Mouse (Mus musculus) hindbrain, embryonic 13.5 days (tissue): Measurements from ENCODE around the gene Emx1. TPM values are rescaled to one million over a fixed set of nuclear protein-coding genes. Genes with fewer than 3 reads are reported as not detected.
"Not testable (repeated sequence)": the region's sequence is repeated elsewhere in the genome, so short reads cannot be mapped to it uniquely, and the experiment has no call there.

ENCODE experiments used
- ATAC-seq: fragments of 200-750 bp; cut with Nextera tagmentation; 2 replicates; pipeline ENCODE4 v1.8.0; 2017; ENCODE audit warnings: moderate TSS enrichment; ENCODE audit not compliant: low FRiP score
- H3K27ac ChIP-seq: fragments of 300-500 bp; sonication (generic); 2 replicates; pipeline ENCODE4 v1.5.1; 2015; ENCODE audit warnings: inconsistent platforms, mild to moderate bottlenecking, moderate library complexity
- H3K27me3 ChIP-seq: fragments of 300-500 bp; sonication (generic); 2 replicates; pipeline ENCODE4 v1.6.1; 2015; ENCODE audit warnings: mild to moderate bottlenecking, inconsistent platforms
- H3K36me3 ChIP-seq: fragments of 300-500 bp; sonication (generic); 2 replicates; pipeline ENCODE4 v1.6.1; 2015; ENCODE audit warnings: mild to moderate bottlenecking, inconsistent platforms
- H3K4me1 ChIP-seq: fragments of 300-500 bp; sonication (generic); replicated peaks from 2 replicates; pipeline ENCODE4 v1.6.1; 2015; ENCODE audit warnings: inconsistent platforms
- H3K4me2 ChIP-seq: fragments of 300-500 bp; sonication (generic); 2 replicates; pipeline ENCODE4 v1.6.1; 2015; ENCODE audit warnings: inconsistent platforms, mild to moderate bottlenecking, moderate library complexity
- H3K4me3 ChIP-seq: fragments of 300-500 bp; sonication (generic); 2 replicates; pipeline ENCODE4 v1.5.1; 2015; ENCODE audit warnings: mild to moderate bottlenecking, inconsistent platforms
- H3K9ac ChIP-seq: fragments of 300-500 bp; sonication (generic); 2 replicates; pipeline ENCODE4 v1.6.1; 2015; ENCODE audit warnings: mild to moderate bottlenecking, inconsistent platforms
- H3K9me3 ChIP-seq: fragments of 300-500 bp; sonication (generic); 2 replicates; pipeline ENCODE4 v1.6.1; 2016; ENCODE audit warnings: inconsistent platforms
- WGBS: fragments of 180-500 bp; shearing (Covaris S2); methylation state at CpG from one replicate; pipeline ENCODE4 v1.1.7; 2015; 5-methylcytosine and 5-hydroxymethylcytosine counted together
- polyA plus RNA-seq: library from polyadenylated mRNA; unstranded; fragments of >200 nt; fragmentation: Nextera tagmentation; extraction: Ambion mirVana; gene quantifications from 2 replicates; pipeline ENCODE4 v1.2.1, GENCODE M21; 2015

Emx1 gene
- not detected in 2 replicates for polyA plus RNA-seq

- Histone ChIP-seq H3K4me3 (peak within 1 kb of the TSS; percentile 36), H3K27ac (no peak within 1 kb of the TSS), H3K4me1 (peaks cover 44% of the 10 kb centered on the region), H3K9me3 (no peaks in the 10 kb centered on the region), H3K4me2 (peak within 1 kb of the TSS; percentile 58), H3K9ac (peak within 1 kb of the TSS; percentile 56; the same call in 1 of the 2 replicates), H3K36me3 (no peaks in the 10 kb centered on the region), H3K27me3 (peaks cover 94% of the 10 kb centered on the region)
- under 1% methylated on average over 65 of the region's 81 CpGs for WGBS
- ATAC-seq = peak; percentile 65; the same call in 1 of the 2 replicates
These were observed at the start of gene Emx1 for GRCm38 (mm10) chr6:85187340-85188211. TSS of gene Emx1 (plus strand) at chr6:85187438.

GRCm38 (mm10) chr6:85139534-85139933 lies 47.7 kb upstream of the Emx1 start:
- Histone ChIP-seq H3K9me3 (no peaks in the 10 kb centered on the region), H3K4me2 (no peak overlapping the region), H3K4me3 (no peak overlapping the region), H3K9ac (no peak overlapping the region), H3K27me3 (0 out of 2 replicates have a peak, but pooled peaks cover 6% of the 10 kb centered on the region), H3K4me1 (peaks cover 11% of the 10 kb centered on the region), H3K27ac (no peak overlapping the region), H3K36me3 (no peaks in the 10 kb centered on the region)
- WGBS = 93% methylated on average over 2 of the region's 2 CpGs
- ATAC-seq = no peak

GRCm38 (mm10) chr6:85141013-85141412 lies 46.2 kb upstream of the Emx1 start:
- not testable (repeated sequence) for H3K36me3 ChIP-seq, H3K9ac ChIP-seq, H3K4me3 ChIP-seq, H3K9me3 ChIP-seq, H3K4me2 ChIP-seq, ATAC-seq, H3K27me3 ChIP-seq, H3K27ac ChIP-seq
- H3K4me1 ChIP-seq = peaks cover 11% of the 10 kb centered on the region
- WGBS = 10% methylated on average over 7 of the region's 7 CpGs

GRCm38 (mm10) chr6:85144466-85144865 lies 42.8 kb upstream of the Emx1 start:
- 87% methylated on average over 3 of the region's 3 CpGs for WGBS
- Histone ChIP-seq H3K4me1 (no peaks in the 10 kb centered on the region), H3K36me3 (no peaks in the 10 kb centered on the region)

GRCm38 (mm10) chr6:85147636-85148035 lies 39.6 kb upstream of the Emx1 start:
- H3K27ac ChIP-seq = no peak overlapping the region
- no peak overlapping the region for H3K9ac ChIP-seq
- 0 out of 2 replicates have a peak, but pooled peaks cover 13% of the 10 kb centered on the region for H3K27me3 ChIP-seq
- no peaks in the 10 kb centered on the region for H3K36me3 ChIP-seq
- H3K4me2 ChIP-seq = no peak overlapping the region
- WGBS = 62% methylated on average over 3 of the region's 3 CpGs
- no peak overlapping the region for H3K4me3 ChIP-seq
- no peaks in the 10 kb centered on the region for H3K9me3 ChIP-seq
- ATAC-seq = no peak
- no peaks in the 10 kb centered on the region for H3K4me1 ChIP-seq

More at GRCm38 (mm10) chr6:85144466-85144865, 42.8 kb upstream of the Emx1 start:
- Histone ChIP-seq H3K4me2 (no peak overlapping the region), H3K27me3 (0 out of 2 replicates have a peak, but pooled peaks cover 9% of the 10 kb centered on the region), H3K4me3 (no peak overlapping the region), H3K9ac (no peak overlapping the region), H3K9me3 (no peaks in the 10 kb centered on the region), H3K27ac (no peak overlapping the region)
- no peak for ATAC-seq

GRCm38 (mm10) chr6:85150386-85150785 lies 36.9 kb upstream of the Emx1 start:
- no peak overlapping the region for H3K9ac ChIP-seq
- ATAC-seq = no peak
- H3K4me3 ChIP-seq = no peak overlapping the region
- H3K4me2 ChIP-seq = no peak overlapping the region
- peaks cover 9% of the 10 kb centered on the region for H3K4me1 ChIP-seq
- 76% methylated on average over 3 of the region's 3 CpGs for WGBS
- 0 out of 2 replicates have a peak, but pooled peaks cover 8% of the 10 kb centered on the region for H3K27me3 ChIP-seq
- no peaks in the 10 kb centered on the region for H3K36me3 ChIP-seq
- H3K27ac ChIP-seq = no peak overlapping the region
- no peaks in the 10 kb centered on the region for H3K9me3 ChIP-seq

- Histone ChIP-seq H3K27me3 (0 out of 2 replicates have a peak, but pooled peaks cover 6% of the 10 kb centered on the region), H3K36me3 (no peaks in the 10 kb centered on the region), H3K27ac (no peak overlapping the region), H3K4me2 (no peak overlapping the region), H3K9ac (no peak overlapping the region), H3K4me1 (peaks cover 10% of the 10 kb centered on the region), H3K4me3 (no peak overlapping the region), H3K9me3 (no peaks in the 10 kb centered on the region)
- ATAC-seq = peak; percentile 51
- WGBS = 9% methylated on average over 9 of the region's 9 CpGs
These were observed 33.2 kb upstream of the Emx1 start for GRCm38 (mm10) chr6:85153970-85154540.

GRCm38 (mm10) chr6:85154861-85155528 lies 32.2 kb upstream of the Emx1 start:
- no peak overlapping the region for H3K27ac ChIP-seq
- H3K9me3 ChIP-seq = no peaks in the 10 kb centered on the region
- H3K36me3 ChIP-seq = no peaks in the 10 kb centered on the region
- peak overlapping the region; percentile 44 for H3K4me3 ChIP-seq
- peaks cover 10% of the 10 kb centered on the region for H3K4me1 ChIP-seq
- H3K4me2 ChIP-seq = peak overlapping the region; percentile 74
- 0 out of 2 replicates have a peak, but pooled peaks cover 6% of the 10 kb centered on the region for H3K27me3 ChIP-seq
- ATAC-seq = peak; percentile 52
- WGBS = 2% methylated on average over 34 of the region's 34 CpGs
- peak overlapping the region; percentile 76 for H3K9ac ChIP-seq

- H3K4me1 ChIP-seq, ATAC-seq, H3K9ac ChIP-seq, H3K4me3 ChIP-seq, H3K36me3 ChIP-seq, H3K27ac ChIP-seq, H3K27me3 ChIP-seq, H3K9me3 ChIP-seq, H3K4me2 ChIP-seq: not testable (repeated sequence)
- WGBS = 84% methylated on average over 2 of the region's 2 CpGs
These were observed 30.7 kb upstream of the Emx1 start for GRCm38 (mm10) chr6:85156551-85156950.

- not testable (repeated sequence) for H3K36me3 ChIP-seq, H3K4me2 ChIP-seq, ATAC-seq, H3K27me3 ChIP-seq, H3K27ac ChIP-seq, H3K9me3 ChIP-seq, H3K4me3 ChIP-seq, H3K9ac ChIP-seq, H3K4me1 ChIP-seq
- 82% methylated on average over 4 of the region's 4 CpGs for WGBS
These were observed 29.0 kb upstream of the Emx1 start for GRCm38 (mm10) chr6:85158040-85158804.

- H3K27me3 ChIP-seq, H3K27ac ChIP-seq, H3K4me3 ChIP-seq, H3K4me2 ChIP-seq, H3K4me1 ChIP-seq, H3K9me3 ChIP-seq, H3K36me3 ChIP-seq, H3K9ac ChIP-seq: not testable (repeated sequence)
- 20% methylated on average over 6 of the region's 6 CpGs for WGBS
- peak; percentile 31 for ATAC-seq
These were observed 28.0 kb upstream of the Emx1 start for GRCm38 (mm10) chr6:85159092-85159760.
